Mouse (Mus musculus): ENCODE results near the gene Tpcn1.

Tpcn1 gene

GRCm38 (mm10) chr5:120577935-120578441 is 10.5 kb downstream of the Tpcn1 start:
- no peak for DNase-seq

GRCm38 (mm10) chr5:120576781-120577301 is 11.6 kb downstream of the Tpcn1 start:
- DNase-seq: no peak

GRCm38 (mm10) chr5:120574469-120575063 is 13.9 kb downstream of the Tpcn1 start:
- no peak for DNase-seq

GRCm38 (mm10) chr5:120571056-120571740 is 17.3 kb downstream of the Tpcn1 start:
- no peak for DNase-seq

- no peak for DNase-seq
Measured at GRCm38 (mm10) chr5:120570289-120570897, 18.1 kb downstream of the Tpcn1 start.

GRCm38 (mm10) chr5:120569791-120570190 is 18.7 kb downstream of the Tpcn1 start:
- DNase-seq: no peak

- no peak for DNase-seq
Measured at GRCm38 (mm10) chr5:120568964-120569363, 19.5 kb downstream of the Tpcn1 start.

GRCm38 (mm10) chr5:120568336-120568768 is 20.1 kb downstream of the Tpcn1 start:
- DNase-seq: no peak

GRCm38 (mm10) chr5:120567761-120568211 is 20.7 kb downstream of the Tpcn1 start:
- peak; percentile 52 for DNase-seq

- DNase-seq: no peak
Measured at GRCm38 (mm10) chr5:120567253-120567701, 21.2 kb downstream of the Tpcn1 start.

- no peak for DNase-seq
Measured at GRCm38 (mm10) chr5:120566681-120567252, 21.7 kb downstream of the Tpcn1 start.

- peak; percentile 56 for DNase-seq
Measured at GRCm38 (mm10) chr5:120566101-120566500, 22.4 kb downstream of the Tpcn1 start.

- no peak for DNase-seq
Measured at GRCm38 (mm10) chr5:120565171-120565905, 23.1 kb downstream of the Tpcn1 start.

GRCm38 (mm10) chr5:120563914-120564311 is 24.6 kb downstream of the Tpcn1 start:
- DNase-seq: no peak

GRCm38 (mm10) chr5:120562956-120563913 is 25.2 kb downstream of the Tpcn1 start:
- DNase-seq: no peak

- peak; percentile 39 for DNase-seq
Measured at GRCm38 (mm10) chr5:120560616-120561311, 27.7 kb downstream of the Tpcn1 start.

- no peak for DNase-seq
Measured at GRCm38 (mm10) chr5:120560129-120560615, 28.3 kb downstream of the Tpcn1 start.

- DNase-seq: no peak
Measured at GRCm38 (mm10) chr5:120558762-120559161, 29.7 kb downstream of the Tpcn1 start.

GRCm38 (mm10) chr5:120558041-120558440 is 30.4 kb downstream of the Tpcn1 start:
- no peak for DNase-seq

GRCm38 (mm10) chr5:120555871-120556270 is 32.6 kb downstream of the Tpcn1 start:
- DNase-seq: no peak

All from right cerebral cortex, postnatal 4 days (tissue).